Mouse (Mus musculus) frontal cortex, adult 2 months (tissue): ENCODE measurements around the gene Bbof1. TPM values are rescaled to one million over a fixed set of nuclear protein-coding genes. Genes with fewer than 3 reads are reported as not detected.
A peak's percentile ranks its signal among the peaks of the same experiment; 100 is the strongest.

Source experiments
- DNase-seq, 2 experiments: peaks; one replicate each; pipeline ENCODE4 v3.0.0; 2022; ENCODE audit warnings: low spot score in 1 of 2; ENCODE audit errors: extremely low spot score in 1 of 2
- polyA plus RNA-seq: library from polyadenylated mRNA; depleted of rRNA; stranded (reverse); fragments of >200 nt; gene quantifications from 2 replicates; pipeline ENCODE4 v1.2.3, GENCODE M21; 2012; rRNA removed

Bbof1 gene
- polyA plus RNA-seq, 1 experiment = 8.5 TPM

DNA sequence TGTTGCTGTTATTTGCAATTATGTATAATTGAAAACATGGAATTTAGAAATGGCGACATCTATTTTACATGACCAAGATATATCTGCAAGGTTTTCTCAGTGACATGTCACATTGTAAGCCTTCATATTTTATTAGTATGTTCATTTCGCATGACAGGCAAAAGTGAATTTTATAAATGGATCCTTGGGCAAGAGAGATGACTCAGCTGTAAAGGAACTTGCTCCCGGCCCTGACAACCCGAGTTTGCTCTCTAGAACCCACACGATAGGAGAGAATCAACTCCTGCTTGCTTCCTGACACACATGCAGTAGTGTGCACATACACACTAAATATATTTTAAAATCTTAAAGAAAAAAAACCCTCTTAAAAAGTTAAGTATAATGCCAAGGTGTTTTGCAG lies 52.5 kb downstream of the Bbof1 start:
- no peak for DNase-seq

DNA sequence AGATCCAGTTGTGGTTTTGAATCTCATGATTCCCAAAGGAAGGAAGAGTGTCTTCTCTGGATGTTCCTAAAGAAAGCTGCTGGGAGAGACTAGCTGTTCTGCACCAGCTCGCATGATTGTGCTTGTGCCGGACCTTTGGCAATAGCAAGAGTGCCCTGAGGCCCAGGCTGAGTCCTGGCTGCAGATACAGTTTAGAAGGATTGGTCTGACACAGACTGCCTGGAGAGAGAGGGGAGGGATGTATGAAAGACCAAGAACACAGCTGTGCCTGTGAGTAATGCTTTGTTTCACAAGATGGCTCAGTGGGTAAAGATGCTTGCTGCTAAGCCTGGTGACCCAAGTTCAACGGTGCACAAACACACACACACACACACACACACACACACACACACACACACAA lies 54.0 kb downstream of the Bbof1 start:
- no peak for DNase-seq

DNA sequence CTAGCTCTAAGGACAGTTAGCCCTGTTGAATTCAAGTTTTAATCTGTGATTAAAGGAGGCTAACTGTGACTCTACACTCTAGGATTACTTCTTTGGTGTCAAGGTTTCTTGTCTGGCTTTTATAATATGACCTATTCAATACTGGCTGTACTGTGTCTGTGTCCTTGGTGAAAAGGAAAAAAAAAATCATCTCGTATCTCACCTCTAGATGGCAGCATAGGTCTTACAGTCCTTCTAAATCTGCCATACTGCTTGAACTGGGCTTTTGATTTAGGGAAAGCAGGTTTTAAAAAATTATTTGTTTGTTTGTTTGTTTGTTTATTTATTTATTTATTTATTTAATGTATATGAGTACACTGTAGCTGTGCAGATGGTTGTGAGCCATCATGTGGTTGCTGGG lies 59.8 kb downstream of the Bbof1 start:
- peak in 1 of 2 experiments; percentile 81 for DNase-seq

DNA sequence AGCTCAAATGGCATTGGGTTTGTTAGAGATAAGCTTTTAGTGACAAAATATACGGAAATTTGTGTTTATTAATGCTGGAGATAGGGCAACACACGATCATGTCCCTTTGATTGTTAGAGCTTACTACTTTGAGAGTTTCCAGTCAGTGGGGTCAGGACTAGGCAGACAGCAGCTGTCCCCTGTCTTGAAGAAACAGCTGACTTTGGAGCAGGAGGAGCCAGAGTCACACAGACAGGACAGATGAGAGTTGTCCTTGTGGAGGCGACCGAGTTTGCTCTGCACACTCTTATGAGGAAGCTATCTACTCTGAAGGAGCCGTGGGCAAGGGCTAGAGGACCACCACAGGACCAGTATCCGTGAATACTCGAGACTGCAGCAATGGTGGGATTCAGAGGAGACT lies 70.1 kb downstream of the Bbof1 start:
- DNase-seq = no peak

DNA sequence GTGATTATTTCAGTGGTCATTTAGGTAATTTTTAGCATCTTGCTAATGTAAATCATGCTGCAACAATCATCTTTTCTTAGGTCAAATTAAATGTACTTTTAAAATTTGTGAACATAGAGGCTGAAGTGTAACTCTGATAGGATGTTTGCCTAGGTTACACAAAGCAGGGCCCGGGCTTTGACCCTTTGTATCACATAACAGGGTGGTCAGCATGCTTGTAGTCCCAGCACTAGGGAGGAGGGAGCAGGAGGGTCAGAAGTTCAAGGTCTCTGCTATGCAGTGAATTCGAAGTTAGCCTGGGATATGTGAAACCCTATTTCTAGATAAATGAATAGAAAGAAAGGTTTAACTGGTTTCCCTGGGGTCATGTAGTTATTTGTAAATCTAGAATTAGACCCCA lies 72.4 kb downstream of the Bbof1 start:
- DNase-seq = no peak

DNA sequence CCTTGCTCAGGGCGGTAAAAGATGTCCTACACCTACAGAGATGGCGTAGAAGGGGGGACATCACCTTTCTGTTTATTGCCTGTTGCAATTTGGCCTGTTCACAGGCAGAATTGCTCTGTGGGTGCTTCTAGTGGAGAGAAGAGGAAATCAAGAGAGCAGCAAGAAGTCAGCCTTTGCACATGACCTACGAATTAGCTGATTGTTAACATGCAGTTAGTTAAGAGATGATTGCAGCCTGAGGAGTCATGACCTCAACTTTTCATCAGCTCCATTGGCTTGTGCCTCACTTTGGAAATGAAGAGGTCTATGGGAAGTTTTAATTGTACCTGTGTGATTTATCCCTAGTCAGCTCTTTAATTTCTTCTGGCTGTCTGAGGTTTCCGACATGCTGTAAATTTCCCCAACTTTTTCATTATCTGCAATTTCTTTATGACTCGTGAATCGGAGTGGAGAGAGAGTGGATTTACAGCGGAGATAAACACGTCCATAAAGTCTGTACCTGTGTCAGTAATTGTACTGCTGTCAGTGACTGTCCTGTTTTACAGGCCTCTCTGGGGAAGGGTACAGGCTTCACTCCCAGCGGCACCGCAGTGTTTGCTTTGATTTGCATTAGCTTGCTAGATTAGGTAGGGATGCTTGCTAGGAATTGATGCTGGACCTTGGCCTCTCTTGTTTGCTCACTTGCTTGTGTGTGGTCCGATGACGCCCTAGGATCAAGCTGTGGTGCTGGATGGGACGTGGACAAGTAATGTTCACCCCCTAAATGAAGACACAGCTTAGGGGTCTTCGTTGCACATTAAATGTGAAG lies 74.1 kb downstream of the Bbof1 start:
- no peak for DNase-seq

DNA sequence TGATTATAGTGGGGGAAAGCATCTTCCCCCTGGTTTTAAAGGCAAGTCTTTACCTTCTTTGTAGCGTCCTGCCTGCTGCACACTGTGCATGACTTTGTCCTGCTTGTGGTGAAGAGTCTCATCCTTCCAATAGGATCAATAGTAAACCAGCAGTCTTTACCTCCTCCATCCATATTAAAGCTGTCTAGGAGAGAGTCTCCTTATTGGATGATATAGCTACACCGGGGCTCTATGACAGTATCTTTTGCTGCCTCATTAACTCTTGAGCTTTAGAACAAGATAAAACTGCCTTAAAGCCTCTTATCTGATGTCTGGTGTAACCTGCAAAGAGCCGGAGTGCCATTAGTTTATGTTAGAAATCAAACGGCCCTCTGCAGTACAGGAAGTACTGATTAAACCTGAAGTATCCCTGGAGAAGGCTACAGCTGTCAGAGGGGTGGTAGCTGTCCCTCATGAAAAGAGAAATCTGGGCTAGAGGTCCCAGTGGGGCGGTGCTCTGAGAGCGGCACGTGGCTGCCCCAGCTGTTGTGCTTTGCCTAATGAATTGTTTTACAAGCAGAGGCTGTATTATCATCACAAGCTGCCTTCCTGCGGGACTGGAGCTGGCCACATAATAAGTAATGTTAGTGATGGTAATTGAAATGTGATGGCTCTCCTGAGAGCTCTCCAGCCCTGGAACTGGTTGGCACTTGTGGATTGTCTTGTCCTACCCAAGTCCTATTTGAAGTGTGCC lies 78.6 kb downstream of the Bbof1 start:
- DNase-seq = no peak

Other genes starting within 250 kb of the Bbof1 start
- 8.6 and 8.7 TPM in 2 replicates for gene Elmsan1, start 190.2 kb upstream of the Bbof1 start, polyA plus RNA-seq
- 34.4 and 39.4 TPM in 2 replicates for gene Ptgr2, start 123.8 kb upstream of the Bbof1 start, polyA plus RNA-seq
- gene Zfp410, start 92.2 kb upstream of the Bbof1 start, polyA plus RNA-seq = 36.9 and 37.2 TPM in 2 replicates
- gene Coq6, start 47.4 kb upstream of the Bbof1 start, polyA plus RNA-seq = 34.9 and 38.8 TPM in 2 replicates
- 15.1 and 15.5 TPM in 2 replicates for gene Fam161b, start 47.2 kb upstream of the Bbof1 start, polyA plus RNA-seq
- gene Entpd5, start within 50 bp of the Bbof1 start, polyA plus RNA-seq = 19.2 and 21.3 TPM in 2 replicates
- gene Rnf113a2, start 8.1 kb downstream of the Bbof1 start, polyA plus RNA-seq = 15.1 and 18.3 TPM in 2 replicates
- gene Aldh6a1, start 41.9 kb downstream of the Bbof1 start, polyA plus RNA-seq = 49.0 and 56.4 TPM in 2 replicates
- 37.1 and 40.9 TPM in 2 replicates for gene Lin52, start 42.4 kb downstream of the Bbof1 start, polyA plus RNA-seq
- gene Vsx2, start 160.7 kb downstream of the Bbof1 start, polyA plus RNA-seq = 0.27 and 0.28 TPM in 2 replicates
- gene Abcd4, start 208.3 kb downstream of the Bbof1 start, polyA plus RNA-seq = 26.5 and 28.5 TPM in 2 replicates
- 0.04 TPM in 1 of 2 replicates, not detected in the other for gene Vrtn, start 231.9 kb downstream of the Bbof1 start, polyA plus RNA-seq